Mouse (Mus musculus) liver, embryonic 14.5 days (tissue): ENCODE data around the gene Arfip1.

Experiments
- CTCF ChIP-seq: IDR thresholded peaks from 2 replicates; pipeline ENCODE4 v1.5.1; 2016; ENCODE audit warnings: antibody characterized with exemption, low read depth, control low read depth
- EP300 ChIP-seq: IDR thresholded peaks from 2 replicates; pipeline ENCODE4 v1.6.1; 2016; ENCODE audit warnings: antibody characterized with exemption, low read depth

DNA sequence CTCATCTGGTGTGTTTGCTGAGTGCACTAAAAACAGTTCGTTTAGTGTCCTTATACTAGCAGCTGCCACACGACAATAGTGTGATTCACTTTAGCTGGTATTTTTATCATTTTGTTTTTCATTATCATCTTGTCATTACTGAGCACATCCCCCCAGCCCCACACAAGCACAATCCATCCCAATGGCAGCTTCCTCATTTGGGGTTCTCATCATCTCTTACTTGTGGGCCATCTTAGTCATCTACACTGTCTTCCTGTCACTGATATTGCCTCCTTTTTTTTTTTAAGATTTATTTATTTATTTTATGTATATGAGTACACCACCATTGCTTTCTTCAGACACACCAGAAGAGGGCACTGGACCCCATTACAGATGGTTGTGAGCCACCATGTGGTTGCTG is 36.2 kb upstream of the Arfip1 start:
- TF ChIP-seq CTCF (no peak), EP300 (no peak)
